Mouse (Mus musculus) small intestine, adult 2 months (tissue): ENCODE data around the gene Ipo13.

Experiments used
- CTCF ChIP-seq: fragments of 200-500 bp; IDR thresholded peaks from 2 replicates; pipeline ENCODE4 v1.5.1; 2012; ENCODE audit warnings: low read depth, mild to moderate bottlenecking, control low read depth, inconsistent platforms, low read length, moderate library complexity, mixed read lengths; ENCODE audit not compliant: insufficient replicate concordance, insufficient read length; ENCODE audit errors: extremely low read depth
- POLR2A ChIP-seq: fragments of 200-500 bp; IDR thresholded peaks from 2 replicates; pipeline ENCODE4 v1.6.1; 2012; ENCODE audit warnings: low read depth, mild to moderate bottlenecking, control low read depth, inconsistent platforms, low read length, moderate library complexity

- TF ChIP-seq CTCF (no peak), POLR2A (no peak)
Measured at GRCm38 (mm10) chr4:117934081-117934480, 19.3 kb upstream of the Ipo13 start.
